Mouse (Mus musculus): ENCODE measurements at regions not wholly inside any gene's neighbourhood (a gene's known extent, or its start where the extent isn't known, plus 50 kb on each side); places are given as distances from the start of the nearest gene placed in this dataset.

DNA sequence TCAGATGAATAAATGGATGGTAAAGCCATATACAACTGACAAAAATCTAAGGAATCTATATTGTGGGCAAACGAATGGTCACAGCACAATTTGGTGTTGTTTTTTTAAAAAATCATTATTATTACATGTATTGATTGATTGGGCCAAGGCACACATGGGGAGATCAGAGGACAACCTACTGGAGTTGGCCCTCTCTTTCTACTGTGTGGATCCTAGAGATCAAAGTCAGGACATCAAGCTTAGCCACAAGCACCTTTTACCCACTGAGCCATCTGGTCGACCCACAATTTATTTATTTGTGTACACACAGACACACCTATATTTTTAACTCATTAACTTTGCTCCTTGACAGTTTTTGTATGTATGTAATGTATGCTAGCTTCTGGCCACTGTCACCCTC, 89.7 kb upstream of the Tbx3 start:
- no peak for TF ChIP-seq RAD21 (IDR thresholded peaks at IDR 0.05; ENCODE audit: low read depth, low read length)
- no peak for TF ChIP-seq E2F4 (IDR thresholded peaks at IDR 0.05; ENCODE audit: borderline replicate concordance, low read depth, low read length)
- TF ChIP-seq MAFK (IDR thresholded peaks at IDR 0.05; ENCODE audit: borderline replicate concordance, low read depth, low read length), result no peak
- H3K27ac ChIP-seq (ENCODE audit: control insufficient read depth, low read depth, low read length), result no peak overlapping the region
- no peaks in the 10 kb centered on the region for H3K4me1 ChIP-seq (ENCODE audit: control insufficient read depth in 1 of 2, insufficient read depth in 2 of 2, low read length in 2 of 2)
- H3K36me3 ChIP-seq (ENCODE audit: control insufficient read depth in 1 of 2, insufficient read depth in 2 of 2, low read length in 2 of 2), result no peaks in the 10 kb centered on the region
- H3K4me3 ChIP-seq (ENCODE audit: control insufficient read depth in 1 of 2, insufficient read depth in 1 of 2, low read depth in 2 of 2, low read length in 2 of 2), result no peak overlapping the region
- H3K9ac ChIP-seq (ENCODE audit: control insufficient read depth, low read depth, low read length, poor library complexity, severe bottlenecking), result no peak overlapping the region
- no peak for DNase-seq (ENCODE audit: low read depth, low spot score)
- H3K79me2 ChIP-seq (ENCODE audit: control insufficient read depth, insufficient read depth, low read length, poor library complexity), result no peaks in the 10 kb centered on the region
- H3K9me3 ChIP-seq (replicated peaks; ENCODE audit: insufficient read depth, low read length), result no peaks in the 10 kb centered on the region
- H3K27me3 ChIP-seq (ENCODE audit: control insufficient read depth in 1 of 2, insufficient read depth in 2 of 2, low read length in 2 of 2), result no peaks in the 10 kb centered on the region

GRCm38 (mm10) chr5:119584389-119584788, 86.1 kb upstream of the Tbx3 start:
- H3K27me3 ChIP-seq (ENCODE audit: control insufficient read depth in 1 of 2, insufficient read depth in 2 of 2, low read length in 2 of 2), result no peaks in the 10 kb centered on the region
- no peak overlapping the region for H3K27ac ChIP-seq (ENCODE audit: control insufficient read depth, low read depth, low read length)
- H3K4me1 ChIP-seq (ENCODE audit: control insufficient read depth in 1 of 2, insufficient read depth in 2 of 2, low read length in 2 of 2), result no peaks in the 10 kb centered on the region
- H3K9me3 ChIP-seq (replicated peaks; ENCODE audit: insufficient read depth, low read length), result no peaks in the 10 kb centered on the region
- no peak for TF ChIP-seq POLR2A (IDR thresholded peaks at IDR 0.05; ENCODE audit: control insufficient read depth in 1 of 2, insufficient read depth in 1 of 2, low read depth in 1 of 2, low read length in 2 of 2, poor library complexity in 1 of 2)
- TF ChIP-seq UBTF (IDR thresholded peaks at IDR 0.05; ENCODE audit: borderline replicate concordance, insufficient read depth, low read depth, low read length), result no peak
- TF ChIP-seq ZKSCAN1 (IDR thresholded peaks at IDR 0.05; ENCODE audit: low read depth, low read length), result no peak
- TF ChIP-seq RCOR1 (IDR thresholded peaks at IDR 0.05; ENCODE audit: low read depth, low read length), result no peak
- TF ChIP-seq EP300 (IDR thresholded peaks at IDR 0.05; ENCODE audit: low read depth in 1 of 2, low read length in 2 of 2), result no peak
- no peak for TF ChIP-seq E2F4 (IDR thresholded peaks at IDR 0.05; ENCODE audit: borderline replicate concordance, low read depth, low read length)
- TF ChIP-seq MEF2A (IDR thresholded peaks at IDR 0.05; ENCODE audit: extremely low read depth, insufficient replicate concordance, low read depth, low read length, poor library complexity, severe bottlenecking), result no peak
- TF ChIP-seq CTCF (IDR thresholded peaks at IDR 0.05 in 2 of 3, conservative IDR thresholded peaks at IDR 0.05 in 1 of 3; ENCODE audit: control insufficient read depth in 1 of 3, insufficient read depth in 1 of 3, low read depth in 2 of 3, low read length in 3 of 3, poor library complexity in 1 of 3, severe bottlenecking in 1 of 3), result no peak
- TF ChIP-seq MYB (IDR thresholded peaks at IDR 0.05; ENCODE audit: low read depth, low read length), result no peak
- TF ChIP-seq GABPA (IDR thresholded peaks at IDR 0.05; ENCODE audit: low read depth, low read length), result no peak
- TF ChIP-seq MAFK (IDR thresholded peaks at IDR 0.05; ENCODE audit: borderline replicate concordance, low read depth, low read length), result no peak
- TF ChIP-seq ETS1 (IDR thresholded peaks at IDR 0.05; ENCODE audit: low read depth, low read length), result no peak
- no peak for TF ChIP-seq TAL1 (IDR thresholded peaks at IDR 0.05; ENCODE audit: low read length)
- TF ChIP-seq POLR2AphosphoS2 (IDR thresholded peaks at IDR 0.05; ENCODE audit: low read length), result no peak
- no peak for TF ChIP-seq TBP (IDR thresholded peaks at IDR 0.05; ENCODE audit: low read depth, low read length)
- no peak for TF ChIP-seq ELF1 (IDR thresholded peaks at IDR 0.05; ENCODE audit: low read depth, low read length)
- no peak for TF ChIP-seq NELFE (IDR thresholded peaks at IDR 0.05; ENCODE audit: low read depth, low read length)
- TF ChIP-seq SIN3A (IDR thresholded peaks at IDR 0.05; ENCODE audit: low read length), result no peak
- DNase-seq (ENCODE audit: low read depth, low spot score), result no peak
- H3K9ac ChIP-seq (ENCODE audit: control insufficient read depth, low read depth, low read length, poor library complexity, severe bottlenecking), result no peak overlapping the region
- no peak overlapping the region for H3K4me3 ChIP-seq (ENCODE audit: control insufficient read depth in 1 of 2, insufficient read depth in 1 of 2, low read depth in 2 of 2, low read length in 2 of 2)
- H3K36me3 ChIP-seq (ENCODE audit: control insufficient read depth in 1 of 2, insufficient read depth in 2 of 2, low read length in 2 of 2), result no peaks in the 10 kb centered on the region
- H3K79me2 ChIP-seq (ENCODE audit: control insufficient read depth, insufficient read depth, low read length, poor library complexity), result no peaks in the 10 kb centered on the region
